11 mouse cellular contexts compared by ENCODE assay signal in genomic region chr12:117501180-117501579, GRCm38 (mm10). TPM values are rescaled to one million over a fixed set of nuclear protein-coding genes. Genes with fewer than 3 reads are reported as not detected.
DNase-seq lines count a peak whose midpoint lies in the region.
"Had no signal": no experiment of that assay in that cellular context is flagged by ENCODE, and none has a peak within 500 bp of the region (broad histone marks: within the 10 kb centered on the region; RNA-seq: fewer than 3 reads in every experiment).

No protein-coding gene starts in this region.

- peak; percentile 12 to 14 for DNase-seq in adrenal gland, postnatal 36 days
- no peak for DNase-seq in adrenal gland, adult 18-20 months (ENCODE audit: low spot score in 2 of 2)
- peak; percentile 54 for DNase-seq in left cerebral cortex, adult 11 months (ENCODE audit: low spot score)
- DNase-seq in left cerebral cortex, postnatal 4 days, result no peak
- DNase-seq in kidney, postnatal 10 days, result peak; percentile 34
- DNase-seq in right cerebral cortex, adult 18-20 months, result peak; percentile 84
- DNase-seq in cerebellum, adult 18-20 months, result no peak
- no peak for DNase-seq in urinary bladder, postnatal 14 days (ENCODE audit: low spot score)
- DNase-seq: cerebellum, adult 2 months; gastrocnemius, postnatal 10 days; liver, embryonic 13.5 days had no signal

- intact Hi-C loops in left cerebral cortex, postnatal 4 days (cut with DNase I), result no loop called here

RNA-seq across cellular contexts. Expression of gene Rapgef5, which starts 15.1 kb away (rescaled TPM):
- 10 to 100 TPM; 35.2 to 43.7 TPM for total RNA-seq in adrenal gland, postnatal 36 days (2021)
- 10 to 100 TPM; 38.3 to 41.4 TPM for total RNA-seq in adrenal gland, adult 18-20 months (2021)
- 100 to 1,000 TPM; 103 to 112 TPM for total RNA-seq in left cerebral cortex, postnatal 4 days (2021)

Comparison
In these comparisons a context has a peak if more than half of its experiments do, and no peak if none do; other contexts are left out.
1. DNase-seq: peak in adrenal gland, postnatal 36 days (2 of 2), left cerebral cortex, adult 11 months (single experiment), kidney, postnatal 10 days (single experiment) and right cerebral cortex, adult 18-20 months (single experiment); none in adrenal gland, adult 18-20 months (0 of 2), left cerebral cortex, postnatal 4 days (single experiment), cerebellum, adult 18-20 months (0 of 2) and urinary bladder, postnatal 14 days (single experiment).